Mouse (Mus musculus) adrenal gland, postnatal 36 days (tissue): Measurements from ENCODE around the gene Birc5. TPM values are rescaled to one million over a fixed set of nuclear protein-coding genes. Genes with fewer than 3 reads are reported as not detected.
"Not testable (repeated sequence)": the region's sequence is repeated elsewhere in the genome, so short reads cannot be mapped to it uniquely, and the experiment has no call there.

Source experiments
- DNase-seq, 2 experiments: peaks; one replicate each; pipeline ENCODE4 v3.0.0; 2021; ENCODE audit warnings: mixed read lengths in 1 of 2
- total RNA-seq, 2 experiments: library from RNA; stranded (reverse); gene quantifications; 2 replicates each; pipeline ENCODE4 v1.2.3; 2021

The Birc5 gene
- total RNA-seq, 2 experiments from 2014 or later, result 5.0 to 5.4 TPM

- DNase-seq, result no peak
These were observed 22.1 kb upstream of the Birc5 start for GRCm38 (mm10) chr11:117826916-117827315.

- DNase-seq, result no peak
These were observed 21.7 kb upstream of the Birc5 start for GRCm38 (mm10) chr11:117827386-117827785.

GRCm38 (mm10) chr11:117828149-117828887 lies 20.7 kb upstream of the Birc5 start:
- DNase-seq, result peak in 1 of 2 experiments; percentile 29

GRCm38 (mm10) chr11:117828888-117829604 lies 20.0 kb upstream of the Birc5 start:
- DNase-seq, result peak; percentile 41 to 53

- DNase-seq, result peak; percentile 33 to 61
These were observed 19.3 kb upstream of the Birc5 start for GRCm38 (mm10) chr11:117829671-117830215.

GRCm38 (mm10) chr11:117830401-117830800 lies 18.6 kb upstream of the Birc5 start:
- no peak for DNase-seq

GRCm38 (mm10) chr11:117832086-117832969 lies 16.7 kb upstream of the Birc5 start:
- DNase-seq, result peak; percentile 65 to 83

GRCm38 (mm10) chr11:117833509-117833908 lies 15.5 kb upstream of the Birc5 start:
- not testable (repeated sequence) for DNase-seq

- no peak for DNase-seq
These were observed 15.0 kb upstream of the Birc5 start for GRCm38 (mm10) chr11:117834086-117834485.

GRCm38 (mm10) chr11:117836306-117836705 lies 12.7 kb upstream of the Birc5 start:
- DNase-seq, result peak in 1 of 2 experiments; percentile 59

GRCm38 (mm10) chr11:117838572-117838971 lies 10.5 kb upstream of the Birc5 start:
- no peak for DNase-seq

- no peak for DNase-seq
These were observed 10.0 kb upstream of the Birc5 start for GRCm38 (mm10) chr11:117839021-117839420.

- DNase-seq, result peak; percentile 44 to 53
These were observed 8.1 kb upstream of the Birc5 start for GRCm38 (mm10) chr11:117840910-117841309.

- DNase-seq, result no peak
These were observed 5.6 kb upstream of the Birc5 start for GRCm38 (mm10) chr11:117843434-117843833.

- no peak for DNase-seq
These were observed 4.1 kb upstream of the Birc5 start for GRCm38 (mm10) chr11:117844997-117845396.

GRCm38 (mm10) chr11:117845651-117846050 lies 3.4 kb upstream of the Birc5 start:
- no peak for DNase-seq

GRCm38 (mm10) chr11:117846640-117847039 lies 2.4 kb upstream of the Birc5 start:
- no peak for DNase-seq

GRCm38 (mm10) chr11:117847593-117848215 lies 1.3 kb upstream of the Birc5 start:
- no peak for DNase-seq

- peak in 1 of 2 experiments; percentile 54 for DNase-seq
These were observed 623 bp upstream of the Birc5 start for GRCm38 (mm10) chr11:117848271-117848984.

- DNase-seq, result no peak
These were observed 3.8 kb downstream of the Birc5 start for GRCm38 (mm10) chr11:117852875-117853274.

GRCm38 (mm10) chr11:117854241-117854640 lies 5.2 kb downstream of the Birc5 start:
- no peak for DNase-seq
